Mouse (Mus musculus) erythroblast, embryonic 14.5 days (primary cell): ENCODE measurements around the gene Cyp4f40.

Source experiments
- GATA1 ChIP-seq: IDR thresholded peaks from 2 replicates; pipeline ENCODE4 v1.6.1; 2012; ENCODE audit warnings: low read length, inconsistent platforms, mixed read lengths
- TAL1 ChIP-seq: IDR thresholded peaks from 3 replicates; pipeline ENCODE4 v1.6.1; 2012; ENCODE audit warnings: low read length, inconsistent platforms, mixed read lengths

- no peak for TF ChIP-seq TAL1
- TF ChIP-seq GATA1 = no peak
Observed at GRCm38 (mm10) chr17:32686722-32687121, 28.0 kb downstream of the Cyp4f40 start.
